Mouse (Mus musculus) cerebellum, adult 9-10 months (tissue): Measurements from ENCODE around the gene Mtap.

Source experiments
- DNase-seq: peaks from one replicate; pipeline ENCODE4 v3.0.0; 2022

Mtap gene

GRCm38 (mm10) chr4:89136906-89137541 is at the start of gene Mtap:
Gene Mtap, plus strand, starts transcription at chr4:89137122.
- peak; percentile 78 for DNase-seq

GRCm38 (mm10) chr4:89089110-89089509 is 47.8 kb upstream of the Mtap start:
- DNase-seq, result no peak

- DNase-seq, result no peak
These were observed 46.7 kb upstream of the Mtap start for GRCm38 (mm10) chr4:89090217-89090616.

GRCm38 (mm10) chr4:89092153-89092552 is 44.8 kb upstream of the Mtap start:
- no peak for DNase-seq

- no peak for DNase-seq
These were observed 42.1 kb upstream of the Mtap start for GRCm38 (mm10) chr4:89094773-89095172.

GRCm38 (mm10) chr4:89098261-89098660 is 38.7 kb upstream of the Mtap start:
- no peak for DNase-seq

- no peak for DNase-seq
These were observed 35.6 kb upstream of the Mtap start for GRCm38 (mm10) chr4:89101276-89101675.

GRCm38 (mm10) chr4:89102283-89102682 is 34.6 kb upstream of the Mtap start:
- no peak for DNase-seq

GRCm38 (mm10) chr4:89105486-89105885 is 31.4 kb upstream of the Mtap start:
- DNase-seq, result no peak

GRCm38 (mm10) chr4:89106505-89106904 is 30.4 kb upstream of the Mtap start:
- no peak for DNase-seq

GRCm38 (mm10) chr4:89112168-89112710 is 24.7 kb upstream of the Mtap start:
- no peak for DNase-seq

GRCm38 (mm10) chr4:89112782-89113181 is 24.1 kb upstream of the Mtap start:
- DNase-seq, result no peak

GRCm38 (mm10) chr4:89116006-89116405 is 20.9 kb upstream of the Mtap start:
- DNase-seq, result no peak

GRCm38 (mm10) chr4:89119900-89120299 is 17.0 kb upstream of the Mtap start:
- no peak for DNase-seq

GRCm38 (mm10) chr4:89120353-89120752 is 16.6 kb upstream of the Mtap start:
- DNase-seq, result no peak

GRCm38 (mm10) chr4:89123446-89124243 is 13.3 kb upstream of the Mtap start:
- no peak for DNase-seq

- no peak for DNase-seq
These were observed 9.2 kb upstream of the Mtap start for GRCm38 (mm10) chr4:89127674-89128073.

- DNase-seq, result no peak
These were observed 8.6 kb upstream of the Mtap start for GRCm38 (mm10) chr4:89128080-89128936.

- DNase-seq, result no peak
These were observed 8.0 kb upstream of the Mtap start for GRCm38 (mm10) chr4:89128937-89129277.

GRCm38 (mm10) chr4:89129311-89129913 is 7.5 kb upstream of the Mtap start:
- DNase-seq, result peak; percentile 64

- no peak for DNase-seq
These were observed 5.1 kb upstream of the Mtap start for GRCm38 (mm10) chr4:89131795-89132194.

- DNase-seq, result no peak
These were observed 566 bp upstream of the Mtap start for GRCm38 (mm10) chr4:89136356-89136755.
